Mouse (Mus musculus): Measurements from ENCODE around the gene Tnpo3.

DNA sequence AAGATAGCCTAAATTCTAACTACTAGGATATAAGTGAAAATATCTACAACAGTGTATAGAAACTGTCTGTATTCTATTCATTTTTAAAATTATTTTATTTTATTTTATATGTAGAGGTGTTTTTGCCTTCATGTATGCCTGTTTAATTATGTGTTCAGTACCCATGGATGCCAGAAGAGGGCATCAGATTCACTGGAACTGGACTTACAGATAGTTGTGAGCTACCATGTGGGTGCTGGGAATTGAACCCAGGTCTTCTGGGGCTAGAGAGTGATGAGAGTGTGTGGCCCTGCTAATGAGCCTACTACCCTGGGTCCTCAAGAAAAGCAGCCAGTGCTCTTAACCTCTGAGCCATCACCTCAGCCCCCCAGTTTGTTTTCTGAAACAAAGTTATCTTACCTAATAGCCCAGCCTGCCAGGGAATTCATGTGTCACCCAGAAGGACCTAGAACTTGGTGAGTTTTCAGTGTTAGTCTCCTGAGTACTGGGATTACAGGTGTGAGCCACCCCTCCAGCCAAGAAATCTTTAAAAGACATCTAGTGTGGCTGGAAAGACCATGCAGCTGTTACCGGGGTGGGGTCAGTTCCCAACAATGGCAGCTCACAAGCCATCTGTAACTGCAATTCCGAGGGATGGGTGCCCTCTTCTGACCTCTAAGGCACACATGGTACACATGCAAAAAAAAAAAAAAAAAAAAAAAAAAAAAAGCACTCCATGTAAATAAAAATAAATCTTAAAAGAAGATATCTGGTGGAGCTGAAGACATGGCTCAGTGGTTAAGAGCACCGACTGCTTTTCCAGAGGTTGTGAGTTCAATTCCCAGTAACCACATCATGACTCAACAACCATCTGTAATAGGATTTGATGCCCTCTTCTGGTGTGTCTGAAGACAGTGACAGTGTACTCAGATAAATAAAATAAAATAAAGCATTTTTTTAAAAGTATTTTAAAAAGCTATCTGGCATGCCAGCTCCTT, 28.0 kb upstream of the Tnpo3 start:
- no peak for TF ChIP-seq CTCF (IDR thresholded peaks at IDR 0.05)
- no peak for TF ChIP-seq EP300 (IDR thresholded peaks at IDR 0.05)
